Mouse (Mus musculus) naive thymus-derived CD4-positive, alpha-beta T cell, adult 2 months (primary cell): Measurements from ENCODE around the gene Txnrd1.

Experiments used
- DNase-seq: peaks from one replicate; pipeline ENCODE4 v3.0.0-alpha.2; 2011; ENCODE audit warnings: low read depth

The Txnrd1 gene

DNA sequence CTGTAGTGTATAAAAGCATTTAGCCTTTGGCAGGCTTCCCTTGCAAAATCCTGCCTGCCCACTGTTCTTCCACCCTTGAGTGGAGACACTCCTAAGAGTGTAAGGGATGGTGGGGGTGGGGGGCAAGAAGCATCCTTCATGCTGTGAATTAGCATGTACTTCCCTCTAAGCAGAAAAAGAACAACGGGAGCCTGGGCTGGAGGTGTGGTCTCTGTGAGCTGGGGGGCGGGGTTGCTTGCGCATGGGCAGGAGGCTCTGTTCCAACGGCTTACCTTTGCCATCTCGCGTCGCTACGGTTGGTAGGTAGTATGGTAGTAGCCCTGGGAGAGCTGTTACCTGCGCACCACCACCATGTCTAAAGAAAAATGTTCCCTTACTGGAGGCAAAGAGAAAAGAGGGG is 32.6 kb downstream of the Txnrd1 start, which contains the start of gene Eid3:
Gene Eid3, plus strand, starts transcription at position 271 of the 400 bp plus-strand sequence.
- DNase-seq: peak; percentile 37

- no peak for DNase-seq
Measured at GRCm38 (mm10) chr10:82866832-82867231, 33.1 kb downstream of the Txnrd1 start.

- no peak for DNase-seq
Measured at GRCm38 (mm10) chr10:82868418-82869086, 34.8 kb downstream of the Txnrd1 start.

DNA sequence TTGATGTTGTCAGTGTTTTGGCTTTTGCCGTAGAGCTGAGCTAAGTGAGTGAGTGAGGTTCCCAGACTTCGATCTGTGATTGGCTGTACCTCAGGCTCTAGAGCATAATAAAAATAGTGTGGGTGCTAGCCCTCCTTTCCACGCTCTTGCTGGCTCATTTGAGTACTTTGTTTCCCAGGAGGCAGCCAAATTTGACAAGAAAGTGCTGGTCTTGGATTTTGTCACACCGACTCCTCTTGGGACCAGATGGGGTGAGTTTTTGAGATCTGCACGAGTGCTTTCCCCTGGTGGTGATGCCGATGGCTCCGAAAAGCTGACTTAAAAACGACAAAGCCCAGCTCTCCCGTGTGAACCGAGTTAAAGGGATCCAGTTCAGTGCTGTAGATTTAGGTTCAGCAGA is 41.7 kb downstream of the Txnrd1 start:
- no peak for DNase-seq

DNA sequence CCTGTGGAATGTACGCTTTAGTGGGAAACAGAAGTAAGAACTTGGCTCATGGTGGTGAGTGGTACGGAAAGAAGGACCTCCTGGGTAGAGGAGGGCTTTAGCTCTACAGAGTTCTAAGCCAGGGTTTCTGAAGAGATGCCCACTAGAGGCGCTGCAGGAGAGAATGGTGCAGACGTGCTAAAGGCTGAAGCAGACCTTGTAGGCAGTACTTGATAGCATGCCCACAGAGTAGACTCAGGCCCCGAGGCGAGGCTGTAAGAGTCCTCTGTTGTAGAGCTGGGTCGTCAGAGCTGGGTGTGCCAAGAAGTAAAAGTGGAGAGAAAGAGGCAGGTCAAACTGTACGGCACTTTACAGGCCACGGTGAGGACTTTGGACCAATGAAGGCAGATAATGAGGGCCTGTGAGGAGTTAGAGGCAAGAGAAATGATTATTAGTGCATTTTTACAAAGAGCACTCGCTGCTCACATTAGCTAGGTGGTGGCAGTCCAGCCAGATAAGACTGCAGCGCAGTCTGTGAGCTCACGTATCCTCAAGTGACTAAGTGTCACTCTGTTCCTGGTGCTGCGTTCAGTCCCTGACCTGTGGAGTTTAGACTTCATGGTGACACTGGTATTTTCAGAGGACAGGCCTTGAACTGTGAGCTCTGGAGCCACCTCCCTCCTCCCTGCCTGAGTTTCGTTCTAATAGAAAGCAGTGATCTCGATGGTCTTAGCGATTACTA is 42.5 kb downstream of the Txnrd1 start:
- peak; percentile 50 for DNase-seq

DNA sequence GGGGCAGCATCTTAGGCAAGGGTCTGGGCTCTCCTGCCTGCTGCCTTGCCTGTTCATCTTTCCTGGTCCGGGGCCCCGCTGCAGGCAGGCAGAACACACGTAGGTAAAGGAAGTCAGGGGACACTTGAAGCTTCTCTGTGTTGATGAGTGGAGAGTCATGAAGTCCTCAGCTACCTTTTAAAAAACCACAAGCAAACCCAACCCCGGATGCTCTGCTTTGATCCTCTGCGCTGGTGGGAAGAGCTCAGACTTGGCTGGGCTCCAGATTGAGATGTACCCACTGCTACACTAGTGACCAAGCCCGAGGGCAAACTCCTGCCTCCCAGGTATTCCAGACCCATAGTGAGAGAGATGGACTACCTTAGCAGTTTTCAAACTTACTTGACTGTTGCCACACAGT is 53.6 kb downstream of the Txnrd1 start:
- DNase-seq: peak; percentile 88

GRCm38 (mm10) chr10:82888576-82888975 is 54.8 kb downstream of the Txnrd1 start:
- no peak for DNase-seq

DNA sequence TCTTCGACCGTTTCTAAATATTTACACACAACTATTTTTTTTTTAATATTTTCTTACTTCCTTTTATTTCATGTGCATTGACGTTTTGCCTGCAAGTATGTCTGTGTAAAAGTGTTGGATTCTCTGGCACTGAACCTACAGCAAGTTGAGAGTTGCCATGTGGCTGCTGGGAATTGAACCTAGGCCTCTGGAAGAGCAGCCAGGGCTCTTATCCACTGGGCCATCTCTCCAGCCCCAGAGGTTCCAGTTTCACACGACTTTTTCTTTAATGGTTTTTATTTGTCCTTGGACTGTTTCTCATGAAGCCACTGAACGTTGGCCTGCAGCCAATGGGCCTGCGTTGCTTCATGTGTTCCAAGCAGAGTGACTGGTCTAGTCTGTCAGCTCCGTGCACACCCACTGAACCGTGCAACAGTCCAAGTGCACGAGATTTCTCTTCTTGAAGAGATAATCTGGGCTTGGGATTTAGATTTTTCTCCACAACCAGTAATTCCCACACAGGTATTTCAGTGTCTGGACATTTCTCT is 55.8 kb downstream of the Txnrd1 start:
- DNase-seq: no peak

GRCm38 (mm10) chr10:82890936-82891335 is 57.2 kb downstream of the Txnrd1 start:
- peak; percentile 68 for DNase-seq

GRCm38 (mm10) chr10:82891427-82891826 is 57.7 kb downstream of the Txnrd1 start:
- no peak for DNase-seq

DNA sequence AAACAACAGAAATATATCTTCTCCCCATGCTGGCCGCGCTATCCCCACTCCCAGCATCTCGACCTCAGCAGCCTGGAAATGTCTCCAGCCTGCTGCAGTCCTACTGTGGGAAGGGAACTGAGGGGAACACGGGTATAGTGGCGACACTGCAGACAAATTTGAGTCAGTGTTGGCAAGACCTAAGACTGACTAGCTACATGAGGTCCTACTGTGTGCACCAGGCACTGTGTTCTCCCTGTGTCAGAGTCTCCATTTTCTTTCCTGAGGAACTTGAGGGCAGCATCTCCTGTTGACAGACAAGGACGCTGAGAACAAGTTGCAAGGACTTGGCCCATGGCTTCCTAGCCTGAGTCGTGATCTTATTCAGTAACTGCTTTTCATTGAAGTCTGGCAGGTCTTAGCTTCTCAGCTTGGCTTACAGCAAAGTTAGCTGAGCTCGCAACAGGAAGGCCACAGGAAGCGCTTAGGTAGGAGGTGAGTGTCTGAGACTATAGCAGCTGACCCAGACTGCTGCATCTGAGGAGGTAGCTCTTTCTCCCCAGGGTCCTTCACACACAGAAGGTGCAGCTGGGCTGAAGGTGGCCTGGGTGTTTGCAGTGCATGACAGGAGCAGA is 58.8 kb downstream of the Txnrd1 start:
- DNase-seq: peak; percentile 62

GRCm38 (mm10) chr10:82893872-82894650 is 60.3 kb downstream of the Txnrd1 start:
- DNase-seq: peak; percentile 45

GRCm38 (mm10) chr10:82897936-82898335 is 64.2 kb downstream of the Txnrd1 start:
- no peak for DNase-seq

DNA sequence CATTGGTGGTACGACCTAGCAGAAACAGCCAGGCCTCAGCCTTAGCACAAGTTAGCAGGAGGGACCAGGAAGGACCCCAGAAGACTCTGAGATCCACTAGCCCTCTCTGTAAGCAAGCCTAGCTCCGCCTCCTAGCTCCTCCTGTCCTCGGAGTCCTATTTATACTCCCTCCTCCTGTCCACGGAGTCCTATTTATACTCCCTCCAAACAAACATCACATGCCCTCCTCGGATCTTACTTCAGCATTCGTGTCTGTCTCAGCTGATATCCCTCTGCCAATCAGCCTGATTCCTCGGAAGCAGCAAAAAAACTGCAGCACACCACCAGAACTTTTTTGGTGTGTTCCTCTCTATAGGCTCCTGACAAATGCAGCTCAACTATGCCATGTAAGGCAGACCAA is 65.1 kb downstream of the Txnrd1 start:
- DNase-seq: no peak

DNA sequence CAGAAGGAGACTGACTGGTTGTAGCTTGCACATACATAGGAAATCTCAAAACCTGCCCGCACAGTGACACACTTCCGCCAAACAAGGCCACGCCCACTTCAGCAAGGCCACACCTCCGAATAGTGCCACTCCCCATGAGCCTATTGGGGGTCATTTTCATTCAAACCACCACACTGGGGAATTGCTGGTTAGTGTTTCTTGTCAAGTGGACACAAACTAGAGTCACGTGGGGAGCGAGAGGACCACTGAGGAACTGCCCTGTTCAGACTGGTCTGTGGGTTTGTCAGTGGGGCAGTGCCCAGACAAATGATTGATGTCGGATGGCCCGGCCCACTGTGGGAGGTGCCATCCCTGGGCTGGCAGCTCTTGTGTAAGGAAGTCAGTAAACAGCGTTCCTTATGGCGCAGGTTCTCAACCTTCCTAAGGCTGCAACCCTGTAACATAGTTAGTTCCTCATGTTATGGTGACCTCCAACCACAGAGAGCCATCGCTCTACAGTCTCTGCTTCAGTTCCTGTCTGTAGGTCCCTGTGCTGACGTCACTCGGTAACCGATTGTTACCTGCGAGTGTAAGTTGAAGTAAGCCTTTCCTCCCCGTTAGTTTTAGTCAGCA is 66.2 kb downstream of the Txnrd1 start:
- peak; percentile 82 for DNase-seq

DNA sequence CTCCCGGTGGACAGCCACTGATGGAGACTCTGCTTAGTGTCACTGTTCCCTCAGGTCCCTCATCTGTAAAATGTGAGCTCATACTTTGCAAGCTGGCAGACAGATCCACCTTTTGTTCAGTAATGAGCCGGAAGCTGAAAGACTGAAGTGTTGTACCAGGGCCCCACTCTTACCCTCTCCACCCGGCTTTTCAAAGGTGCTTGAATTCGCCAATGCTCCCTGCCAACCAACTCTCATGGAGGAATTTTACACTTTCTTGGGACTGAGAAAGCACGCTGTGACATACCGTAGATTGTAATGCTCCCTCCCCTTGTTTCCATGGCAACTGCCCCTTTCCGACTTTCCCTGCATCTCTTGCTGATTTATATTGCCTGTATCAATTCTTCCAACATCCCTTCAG is 66.8 kb downstream of the Txnrd1 start:
- no peak for DNase-seq

- DNase-seq: peak; percentile 92
Measured at GRCm38 (mm10) chr10:82901436-82901835, 67.7 kb downstream of the Txnrd1 start.

DNA sequence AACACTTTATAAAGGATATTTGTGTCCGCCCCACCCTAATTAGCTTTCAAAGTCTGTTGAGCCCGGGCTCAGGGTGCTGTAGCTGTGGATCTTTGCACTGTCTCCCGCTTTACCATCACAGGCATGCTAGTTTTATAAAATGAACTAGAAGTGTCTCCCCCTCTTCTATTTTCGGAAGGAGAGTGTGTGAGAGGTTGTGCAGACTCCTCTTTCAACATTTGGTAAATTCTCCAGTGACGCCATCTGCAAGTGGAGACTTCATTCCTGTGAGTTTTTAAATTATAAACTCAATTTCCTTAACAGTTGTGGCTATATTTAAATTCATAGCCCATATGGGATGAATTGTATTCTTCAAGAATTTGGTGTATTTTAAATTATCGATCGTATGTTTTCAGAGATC is 74.8 kb downstream of the Txnrd1 start:
- DNase-seq: no peak

GRCm38 (mm10) chr10:82909382-82909781 is 75.6 kb downstream of the Txnrd1 start:
- DNase-seq: peak; percentile 84

DNA sequence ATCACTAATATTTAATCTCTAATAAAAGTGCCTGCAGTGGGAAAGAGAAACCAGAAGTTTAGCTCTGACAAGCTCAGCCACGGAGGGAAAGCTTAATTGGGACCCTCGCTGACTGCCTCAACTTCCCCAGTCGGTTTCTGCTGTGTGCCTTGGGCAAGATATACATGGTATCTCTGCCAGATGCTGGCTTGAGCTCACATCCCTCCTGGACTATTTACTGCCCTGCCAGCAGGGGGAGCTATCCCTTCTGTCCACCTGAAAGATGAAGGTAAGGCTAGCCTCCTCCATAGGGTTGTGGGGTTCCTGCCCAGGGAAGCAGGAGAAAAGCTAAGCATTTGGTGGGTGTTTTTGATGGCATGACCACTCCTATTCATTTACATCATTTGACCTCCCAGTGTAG is 76.4 kb downstream of the Txnrd1 start:
- DNase-seq: peak; percentile 63

- DNase-seq: no peak
Measured at GRCm38 (mm10) chr10:82913238-82913637, 79.5 kb downstream of the Txnrd1 start.

DNA sequence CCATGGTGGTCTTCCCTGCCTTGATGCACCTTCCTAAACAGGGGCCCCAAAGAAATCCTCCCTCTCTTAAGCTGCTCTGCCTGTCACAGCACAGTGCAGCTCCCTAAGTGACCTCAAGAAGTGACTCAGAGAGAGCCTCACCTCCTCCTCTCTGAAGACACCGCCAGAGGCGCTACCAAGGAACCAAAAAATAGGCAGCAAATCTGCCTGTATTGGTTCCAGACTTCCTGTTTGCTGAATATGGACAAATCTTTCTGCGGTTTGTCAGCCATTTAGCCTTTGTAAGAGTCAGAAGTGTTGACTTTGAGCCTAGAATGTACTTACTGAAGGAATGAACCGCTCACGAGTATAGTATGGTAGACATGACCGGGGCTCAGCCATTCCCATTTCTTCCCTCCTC is 80.0 kb downstream of the Txnrd1 start:
- no peak for DNase-seq
